Mouse (Mus musculus) bone marrow macrophage, adult 2 months (primary cell): ENCODE results near the gene Mycl. TPM values are rescaled to one million over a fixed set of nuclear protein-coding genes. Genes with fewer than 3 reads are reported as not detected.

Experiments used
- H3K27ac ChIP-seq: 2 replicates; pipeline ENCODE4 v1.5.1; 2012; ENCODE audit warnings: low read depth, low read length; ENCODE audit not compliant: insufficient read depth
- H3K4me1 ChIP-seq: 2 replicates; pipeline ENCODE4 v1.6.1; 2012; ENCODE audit warnings: low read length; ENCODE audit not compliant: control insufficient read depth, insufficient read depth
- H3K4me3 ChIP-seq: 2 replicates; pipeline ENCODE4 v1.5.1; 2012; ENCODE audit warnings: mild to moderate bottlenecking, low read length, moderate library complexity; ENCODE audit not compliant: insufficient read depth
- CTCF ChIP-seq: IDR thresholded peaks from 2 replicates; pipeline ENCODE4 v1.5.1; 2012; ENCODE audit warnings: low read depth, mild to moderate bottlenecking, low read length, moderate library complexity
- POLR2A ChIP-seq: IDR thresholded peaks from 2 replicates; pipeline ENCODE4 v1.6.1; 2012; ENCODE audit warnings: mild to moderate bottlenecking, low read depth, low read length, borderline replicate concordance
- polyA plus RNA-seq: library from polyadenylated mRNA; stranded (reverse); fragments of >200 nt; gene quantifications from 2 replicates; pipeline ENCODE4 v1.2.4, GENCODE M21; 2012; ENCODE audit not compliant: missing spikeins, insufficient read depth, insufficient read length

Mycl gene
- polyA plus RNA-seq, 1 experiment, result 0.29 TPM

- peak overlapping the region; percentile 69 for H3K4me3 ChIP-seq
- no peak overlapping the region for H3K27ac ChIP-seq
- TF ChIP-seq CTCF (no peak), POLR2A (no peak)
- peaks cover 10% of the 10 kb centered on the region for H3K4me1 ChIP-seq
These were observed 34.9 kb upstream of the Mycl start for GRCm38 (mm10) chr4:122960321-122961099.

- TF ChIP-seq POLR2A (no peak), CTCF (no peak)
- H3K4me3 ChIP-seq, result peak within 1 kb of the TSS; percentile 69
- no peak within 1 kb of the TSS for H3K27ac ChIP-seq
These were observed 34.3 kb upstream of the Mycl start, which contains the start of gene Mfsd2a for GRCm38 (mm10) chr4:122961100-122961567. Gene Mfsd2a, minus strand, starts transcription at chr4:122961188.

GRCm38 (mm10) chr4:122961589-122961988, 33.9 kb upstream of the Mycl start:
- no peak for TF ChIP-seq CTCF
- TF ChIP-seq POLR2A, result no peak
- Histone ChIP-seq H3K4me3 (peak overlapping the region; percentile 69; the same call in 1 of the 2 replicates), H3K4me1 (peaks cover 6% of the 10 kb centered on the region; the same call in 1 of the 2 replicates), H3K27ac (no peak overlapping the region)

More at GRCm38 (mm10) chr4:122961100-122961567, 34.3 kb upstream of the Mycl start, which contains the start of gene Mfsd2a:
- peaks cover 6% of the 10 kb centered on the region; the same call in 1 of the 2 replicates for H3K4me1 ChIP-seq

- Histone ChIP-seq H3K27ac (no peak overlapping the region), H3K4me3 (no peak overlapping the region), H3K4me1 (peaks cover 6% of the 10 kb centered on the region; the same call in 1 of the 2 replicates)
- TF ChIP-seq CTCF, result no peak
- TF ChIP-seq POLR2A, result no peak
These were observed 32.7 kb upstream of the Mycl start for GRCm38 (mm10) chr4:122962751-122963150.

- Histone ChIP-seq H3K4me1 (peaks cover 16% of the 10 kb centered on the region), H3K4me3 (no peak overlapping the region), H3K27ac (no peak overlapping the region)
- TF ChIP-seq CTCF (no peak), POLR2A (no peak)
These were observed 27.3 kb upstream of the Mycl start for GRCm38 (mm10) chr4:122968106-122968505.

GRCm38 (mm10) chr4:122971191-122971590, 24.3 kb upstream of the Mycl start:
- Histone ChIP-seq H3K4me1 (peaks cover 16% of the 10 kb centered on the region), H3K4me3 (no peak overlapping the region), H3K27ac (0 out of 2 replicates have a peak overlapping the region, but pooled peaks have one; percentile 7)
- TF ChIP-seq CTCF, result no peak
- TF ChIP-seq POLR2A, result no peak

GRCm38 (mm10) chr4:122971646-122972045, 23.8 kb upstream of the Mycl start:
- H3K4me1 ChIP-seq, result peaks cover 16% of the 10 kb centered on the region
- H3K4me3 ChIP-seq, result no peak overlapping the region
- H3K27ac ChIP-seq, result 0 out of 2 replicates have a peak overlapping the region, but pooled peaks have one; percentile 7
- no peak for TF ChIP-seq CTCF

GRCm38 (mm10) chr4:122972056-122972455, 23.4 kb upstream of the Mycl start:
- H3K27ac ChIP-seq, result no peak overlapping the region
- H3K4me3 ChIP-seq, result no peak overlapping the region
- no peak for TF ChIP-seq POLR2A
- TF ChIP-seq CTCF, result no peak
- H3K4me1 ChIP-seq, result peaks cover 16% of the 10 kb centered on the region

- no peak overlapping the region for H3K27ac ChIP-seq
- H3K4me3 ChIP-seq, result no peak overlapping the region
- no peak for TF ChIP-seq POLR2A
- no peak for TF ChIP-seq CTCF
- H3K4me1 ChIP-seq, result peaks cover 12% of the 10 kb centered on the region
These were observed 20.4 kb upstream of the Mycl start for GRCm38 (mm10) chr4:122974976-122975520.

GRCm38 (mm10) chr4:122976885-122977284, 18.6 kb upstream of the Mycl start:
- Histone ChIP-seq H3K27ac (no peak overlapping the region), H3K4me1 (peaks cover 4% of the 10 kb centered on the region; the same call in 1 of the 2 replicates)
- no peak for TF ChIP-seq POLR2A
- TF ChIP-seq CTCF, result no peak

More at GRCm38 (mm10) chr4:122976885-122977284, 18.6 kb upstream of the Mycl start:
- no peak overlapping the region for H3K4me3 ChIP-seq
